Mouse (Mus musculus): ENCODE measurements around the gene Ccdc57.
A peak's percentile ranks its signal among the peaks of the same experiment; 100 is the strongest.

Gene Ccdc57

GRCm38 (mm10) chr11:120779876-120780275 is 152.8 kb downstream of the Ccdc57 start:
- no peak for DNase-seq

DNA sequence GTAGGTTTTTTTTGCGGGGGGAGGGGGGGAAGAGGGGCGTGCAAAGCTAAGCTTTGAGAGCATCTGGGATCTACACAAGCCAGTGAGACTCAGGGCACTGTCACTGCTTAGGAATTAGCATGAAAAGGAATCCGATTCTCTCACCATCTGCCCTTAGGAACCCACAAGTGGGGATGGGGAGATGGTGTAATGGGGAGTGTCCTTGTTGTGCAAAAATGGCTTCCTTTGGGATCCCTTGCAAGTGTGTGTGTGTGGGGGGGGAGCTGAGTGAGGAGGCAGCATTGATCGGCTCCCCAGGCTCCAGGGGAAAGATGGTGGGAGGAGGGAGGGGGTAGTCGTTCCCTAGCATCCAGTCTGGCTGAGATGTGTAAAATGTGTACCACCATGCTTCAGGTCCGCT is 155.5 kb downstream of the Ccdc57 start:
- DNase-seq, result peak; percentile 19
